Mouse (Mus musculus) midbrain, postnatal 0 days (tissue): ENCODE results near the gene Olfr1417. TPM values are rescaled to one million over a fixed set of nuclear protein-coding genes. Genes with fewer than 3 reads are reported as not detected.
"Not testable (repeated sequence)": the region's sequence is repeated elsewhere in the genome, so short reads cannot be mapped to it uniquely, and the experiment has no call there.

Source experiments
- ATAC-seq: fragments of 200-750 bp; cut with Nextera tagmentation; 2 replicates; pipeline ENCODE4 v1.8.0; 2017; ENCODE audit warnings: moderate number of reproducible peaks, mild to moderate bottlenecking, moderate TSS enrichment, moderate library complexity; ENCODE audit not compliant: low FRiP score
- DNase-seq: peaks from one replicate; pipeline ENCODE4 v3.0.0-alpha.2; 2015; ENCODE audit warnings: low spot score
- H3K27ac ChIP-seq: fragments of 300-500 bp; sonication (generic); 2 replicates; pipeline ENCODE4 v1.5.1; 2014; ENCODE audit warnings: low read depth, mild to moderate bottlenecking, low read length, mixed read lengths
- H3K27me3 ChIP-seq: fragments of 300-500 bp; sonication (generic); 2 replicates; pipeline ENCODE4 v1.6.1; 2014; ENCODE audit warnings: low read length, control low read depth, mixed read lengths; ENCODE audit not compliant: insufficient read depth
- H3K36me3 ChIP-seq: fragments of 300-500 bp; sonication (generic); 2 replicates; pipeline ENCODE4 v1.6.1; 2014; ENCODE audit warnings: low read length, control low read depth, mixed read lengths; ENCODE audit not compliant: insufficient read depth
- H3K4me1 ChIP-seq: fragments of 300-500 bp; sonication (generic); 2 replicates; pipeline ENCODE4 v1.6.1; 2014; ENCODE audit warnings: mild to moderate bottlenecking, control low read depth, antibody characterized with exemption, low read length, mixed read lengths; ENCODE audit not compliant: insufficient read depth
- H3K4me2 ChIP-seq: fragments of 300-500 bp; sonication (generic); 2 replicates; pipeline ENCODE4 v1.6.1; 2014; ENCODE audit warnings: low read depth, mild to moderate bottlenecking, low read length, mixed read lengths; ENCODE audit not compliant: poor library complexity, severe bottlenecking
- H3K4me3 ChIP-seq: fragments of 300-500 bp; sonication (generic); 2 replicates; pipeline ENCODE4 v1.5.1; 2014; ENCODE audit warnings: low read depth, mild to moderate bottlenecking, low read length, moderate library complexity
- H3K9ac ChIP-seq: fragments of 300-500 bp; sonication (generic); replicated peaks from 2 replicates; pipeline ENCODE4 v1.6.1; 2014; ENCODE audit warnings: mild to moderate bottlenecking, low read length, moderate library complexity, mixed read lengths; ENCODE audit not compliant: poor library complexity, severe bottlenecking
- H3K9me3 ChIP-seq: fragments of 300-500 bp; sonication (generic); 2 replicates; pipeline ENCODE4 v1.6.1; 2016; ENCODE audit warnings: low read length, control low read depth
- CTCF ChIP-seq: IDR thresholded peaks from 2 replicates; pipeline ENCODE4 v1.5.1; 2016; ENCODE audit warnings: antibody characterized with exemption, mild to moderate bottlenecking
- WGBS: fragments of 180-500 bp; shearing (Covaris S2); extraction: QIAGEN DNeasy Blood & Tissue Kit; methylation state at CpG from one replicate; pipeline ENCODE4 v1.1.7; 2014; 5-methylcytosine and 5-hydroxymethylcytosine counted together
- polyA plus RNA-seq: library from polyadenylated mRNA; unstranded; fragments of >200 nt; fragmentation: Nextera tagmentation; extraction: Ambion mirVana; gene quantifications from 2 replicates; pipeline ENCODE4 v1.2.1, GENCODE M21; 2015
- total RNA-seq: library from RNA; depleted of rRNA; stranded (reverse); fragments of >200 nt; gene quantifications from 2 replicates; pipeline ENCODE4 v1.2.3, GENCODE M21; 2014; rRNA removed

Olfr1417 gene
- total RNA-seq (not detected in 2 replicates), polyA plus RNA-seq (0.16 and 0.18 TPM in 2 replicates)

GRCm38 (mm10) chr19:11839119-11839518 is at the start of gene Olfr1417:
Olfr1417 (minus strand) TSS chr19:11839219.
- H3K4me2 ChIP-seq, result no peak within 1 kb of the TSS
- ATAC-seq, result no peak

GRCm38 (mm10) chr19:11886265-11886664 is 47.2 kb upstream of the Olfr1417 start, which contains the start of gene Olfr1420:
Olfr1420 (plus strand) TSS chr19:11886565.
- ATAC-seq (no peak), DNase-seq (no peak)
- Histone ChIP-seq H3K4me3 (no peak within 1 kb of the TSS), H3K27ac (no peak within 1 kb of the TSS), H3K9ac (no peak within 1 kb of the TSS), H3K36me3 (no peaks in the 10 kb centered on the region), H3K4me2 (no peak within 1 kb of the TSS), H3K9me3 (no peaks in the 10 kb centered on the region), H3K4me1 (no peaks in the 10 kb centered on the region), H3K27me3 (no peaks in the 10 kb centered on the region)
- WGBS, result 33% methylated on average over 1 of the region's 1 CpGs
- TF ChIP-seq CTCF, result no peak

More at GRCm38 (mm10) chr19:11839119-11839518, at the start of gene Olfr1417:
- Histone ChIP-seq H3K36me3 (no peaks in the 10 kb centered on the region), H3K27me3 (no peaks in the 10 kb centered on the region), H3K4me3 (no peak within 1 kb of the TSS), H3K27ac (no peak within 1 kb of the TSS), H3K4me1 (no peaks in the 10 kb centered on the region), H3K9ac (no peak within 1 kb of the TSS), H3K9me3 (no peaks in the 10 kb centered on the region)
- DNase-seq, result no peak
- 85% methylated on average over 4 of the region's 4 CpGs for WGBS
- TF ChIP-seq CTCF, result no peak

DNA sequence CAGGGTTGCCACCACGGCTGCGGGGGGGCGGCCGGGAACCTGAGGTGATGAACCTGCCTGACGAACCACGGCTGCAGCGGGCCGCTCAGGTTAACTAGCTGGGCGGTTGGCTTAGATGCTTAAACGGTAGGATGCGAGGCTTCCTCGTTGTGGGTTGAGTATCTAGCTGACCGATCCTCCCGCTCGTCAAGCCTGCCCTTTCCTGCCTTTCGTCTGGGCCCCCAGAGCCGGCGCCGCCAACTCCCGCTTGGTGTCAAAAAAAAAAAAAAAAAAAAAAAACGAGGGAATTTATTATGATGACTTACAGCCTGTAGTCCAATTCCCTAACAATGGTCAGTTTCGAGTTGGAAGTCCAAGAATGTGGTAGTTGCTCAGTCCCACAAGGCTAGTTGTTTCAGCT is 39.4 kb upstream of the Olfr1417 start:
- not testable (repeated sequence) for H3K4me2 ChIP-seq, H3K9ac ChIP-seq, H3K4me1 ChIP-seq, H3K9me3 ChIP-seq, H3K27me3 ChIP-seq, DNase-seq, H3K36me3 ChIP-seq, ATAC-seq, H3K4me3 ChIP-seq, H3K27ac ChIP-seq
- 67% methylated on average over 22 of the region's 22 CpGs for WGBS

- no peak for TF ChIP-seq CTCF
- no peak within 1 kb of the TSS for H3K9ac ChIP-seq
- DNase-seq (no peak), ATAC-seq (no peak)
- no peak within 1 kb of the TSS for H3K4me3 ChIP-seq
- no peaks in the 10 kb centered on the region for H3K4me1 ChIP-seq
- 29% methylated on average over 1 of the region's 1 CpGs for WGBS
- no peaks in the 10 kb centered on the region for H3K9me3 ChIP-seq
- H3K36me3 ChIP-seq, result no peaks in the 10 kb centered on the region
- no peak within 1 kb of the TSS for H3K4me2 ChIP-seq
- H3K27ac ChIP-seq, result no peak within 1 kb of the TSS
- no peaks in the 10 kb centered on the region for H3K27me3 ChIP-seq
Measured at GRCm38 (mm10) chr19:11875006-11875405, 36.0 kb upstream of the Olfr1417 start, which contains the start of gene Olfr1419. Olfr1419 (minus strand) TSS chr19:11875106.

DNA sequence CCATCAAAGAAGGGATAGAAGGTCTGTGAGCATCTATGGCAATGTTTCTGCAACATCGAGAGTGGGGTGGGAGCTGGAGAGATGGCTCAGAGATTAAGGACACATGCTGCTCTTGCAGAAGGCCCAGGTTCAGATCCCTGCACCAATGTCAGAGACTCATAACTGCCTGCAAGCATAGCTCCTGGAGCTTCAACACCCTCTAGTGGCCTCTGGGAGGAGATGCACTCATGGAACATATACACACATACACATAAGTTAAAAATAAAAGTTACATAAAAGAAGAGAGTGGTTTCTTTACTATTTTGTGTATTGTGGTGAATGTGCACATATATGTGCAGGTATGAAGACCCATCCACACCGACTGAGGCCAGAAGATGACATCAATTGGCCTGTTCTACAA is 28.8 kb upstream of the Olfr1417 start:
- Histone ChIP-seq H3K27me3 (no peaks in the 10 kb centered on the region), H3K9ac (no peak overlapping the region), H3K27ac (no peak overlapping the region), H3K9me3 (no peaks in the 10 kb centered on the region), H3K4me1 (no peaks in the 10 kb centered on the region), H3K4me3 (no peak overlapping the region), H3K36me3 (no peaks in the 10 kb centered on the region), H3K4me2 (no peak overlapping the region)
- TF ChIP-seq CTCF, result no peak
- DNase-seq (no peak), ATAC-seq (no peak)
- 81% methylated on average over 2 of the region's 2 CpGs for WGBS

DNA sequence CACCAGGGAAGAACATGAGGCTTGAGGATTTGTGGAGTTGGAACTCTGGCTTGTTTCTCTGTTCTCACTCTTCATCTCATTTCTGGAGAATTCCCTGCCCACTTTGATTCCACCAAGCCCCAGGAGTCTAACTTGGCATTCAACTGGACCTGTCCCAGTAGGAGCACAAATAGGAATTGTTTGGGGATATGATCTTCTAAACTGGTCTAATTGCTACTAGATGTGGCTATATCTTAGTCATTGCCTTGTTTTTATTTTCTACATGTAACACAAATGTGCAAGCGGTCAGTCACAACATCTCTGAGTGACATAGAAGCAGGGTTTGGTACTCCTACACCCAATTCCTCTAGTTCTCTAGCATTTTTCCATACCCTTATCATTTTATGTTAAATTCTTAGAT is 21.9 kb upstream of the Olfr1417 start, which contains the start of gene Olfr1418:
Gene Olfr1418, minus strand, starts transcription at position 101 of the 400 bp plus-strand sequence.
- no peaks in the 10 kb centered on the region for H3K4me1 ChIP-seq
- H3K9me3 ChIP-seq, result no peaks in the 10 kb centered on the region
- H3K9ac ChIP-seq, result no peak within 1 kb of the TSS
- no peak within 1 kb of the TSS for H3K4me2 ChIP-seq
- 94% methylated on average over 1 of the region's 1 CpGs for WGBS
- H3K36me3 ChIP-seq, result no peaks in the 10 kb centered on the region
- H3K27ac ChIP-seq, result no peak within 1 kb of the TSS
- no peak for DNase-seq
- no peaks in the 10 kb centered on the region for H3K27me3 ChIP-seq
- no peak within 1 kb of the TSS for H3K4me3 ChIP-seq
- no peak for ATAC-seq
- no peak for TF ChIP-seq CTCF
